ENCODE assay signal across 15 mouse cellular contexts in the genomic region with DNA sequence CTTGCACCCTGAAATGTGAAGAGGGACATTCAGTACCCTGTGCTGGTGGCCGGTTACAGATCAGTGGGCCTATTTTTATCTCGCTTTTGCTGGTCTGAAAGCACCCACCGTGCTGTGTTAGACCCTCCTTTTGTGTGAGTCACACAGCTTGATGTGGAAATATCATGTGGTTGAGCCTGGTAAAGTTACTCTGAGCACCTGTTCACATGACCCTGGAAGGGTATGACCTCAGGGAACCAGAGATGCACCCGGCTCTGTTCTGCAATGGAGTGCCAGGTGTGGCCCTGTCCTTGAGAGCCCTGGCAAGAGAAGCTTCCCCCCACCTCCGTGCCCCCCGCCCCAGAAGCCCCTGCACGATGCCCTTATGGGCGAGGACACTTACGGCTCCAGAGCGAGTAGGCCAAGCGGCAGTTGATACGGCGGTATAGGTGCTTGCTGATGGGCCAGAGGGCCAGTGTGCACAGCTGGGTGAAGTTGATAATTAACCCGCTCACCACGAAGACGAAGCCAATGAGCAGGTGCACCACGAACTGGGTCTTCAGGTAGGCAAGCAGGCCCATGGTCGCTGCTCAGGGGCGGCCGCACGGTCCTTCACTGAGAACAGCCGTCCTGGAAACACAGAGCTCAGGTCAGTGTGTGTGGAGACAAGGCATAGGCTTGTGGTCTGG. TPM values are rescaled to one million over a fixed set of nuclear protein-coding genes. Genes with fewer than 3 reads are reported as not detected.
DNase-seq lines count a peak whose midpoint lies in the region; ATAC-seq and TF ChIP-seq lines count a peak whose summit lies in the region.
"Had no signal": no experiment of that assay in that cellular context is flagged by ENCODE, and none has a peak within 500 bp of the region (broad histone marks: within the 10 kb centered on the region; RNA-seq: fewer than 3 reads in every experiment).

No protein-coding gene starts in this region.

- no peaks in the 10 kb centered on the region for H3K4me1 ChIP-seq in lung, embryonic 16.5 days (replicated peaks; ENCODE audit: control insufficient read depth, insufficient read depth, low read length)
- no peaks in the 10 kb centered on the region for H3K4me1 ChIP-seq in stomach, embryonic 16.5 days (ENCODE audit: control insufficient read depth, insufficient read depth, low read length)
- peaks cover 36% of the 10 kb centered on the region for H3K4me1 ChIP-seq in cerebellum, adult 2 months (ENCODE audit: control insufficient read depth, insufficient read depth, low read length)
- H3K4me1 ChIP-seq: neural tube, embryonic 12.5 days had no signal

- H3K9ac ChIP-seq in lung, embryonic 16.5 days (ENCODE audit: low read length): no peak overlapping the region
- H3K9ac ChIP-seq in stomach, embryonic 16.5 days (ENCODE audit: low read length): no peak overlapping the region
- H3K9ac ChIP-seq: liver, embryonic 13.5 days; neural tube, embryonic 12.5 days had no signal

- no peak overlapping the region for H3K27ac ChIP-seq in lung, embryonic 16.5 days (ENCODE audit: low read length)
- no peak overlapping the region for H3K27ac ChIP-seq in stomach, embryonic 16.5 days (ENCODE audit: low read length)
- H3K27ac ChIP-seq in cerebellum, adult 2 months (ENCODE audit: insufficient read depth, low read length): no peak overlapping the region
- H3K27ac ChIP-seq: heart, adult 2 months; liver, embryonic 13.5 days; neural tube, embryonic 12.5 days had no signal

- H3K4me2 ChIP-seq in lung, embryonic 16.5 days (ENCODE audit: low read depth, low read length): no peak overlapping the region
- H3K4me2 ChIP-seq in stomach, embryonic 16.5 days (ENCODE audit: low read depth, low read length): no peak overlapping the region
- H3K4me2 ChIP-seq: liver, embryonic 13.5 days; neural tube, embryonic 12.5 days had no signal

- ATAC-seq in lung, embryonic 16.5 days (ENCODE audit: low read depth): peak; percentile 18; the same call in 1 of the 2 replicates
- ATAC-seq in stomach, embryonic 16.5 days (ENCODE audit: insufficient read depth, low FRiP score): peak; percentile 74
- ATAC-seq: CD4-positive, CD25-positive, alpha-beta regulatory T cell, adult 4 months; hindbrain, embryonic 16.5 days had no signal

- H3K9me3 ChIP-seq in lung, embryonic 16.5 days (ENCODE audit: control insufficient read depth, low read length): no peaks in the 10 kb centered on the region
- no peaks in the 10 kb centered on the region for H3K9me3 ChIP-seq in stomach, embryonic 16.5 days (replicated peaks; ENCODE audit: control insufficient read depth, low read length)
- H3K9me3 ChIP-seq: liver, embryonic 13.5 days; neural tube, embryonic 12.5 days had no signal

- H3K36me3 ChIP-seq in lung, embryonic 16.5 days (ENCODE audit: control insufficient read depth, insufficient read depth, low read length): peaks cover 19% of the 10 kb centered on the region
- H3K36me3 ChIP-seq in stomach, embryonic 16.5 days (ENCODE audit: control insufficient read depth, insufficient read depth, low read length): peaks cover 18% of the 10 kb centered on the region; the same call in 1 of the 2 replicates

- no peak overlapping the region for H3K4me3 ChIP-seq in lung, embryonic 16.5 days (ENCODE audit: low read length)
- no peak overlapping the region for H3K4me3 ChIP-seq in stomach, embryonic 16.5 days (replicated peaks; ENCODE audit: low read length)
- H3K4me3 ChIP-seq in cerebellum, adult 2 months (replicated peaks; ENCODE audit: insufficient read depth, low read depth, low read length): no peak overlapping the region
- H3K4me3 ChIP-seq: heart, adult 2 months; liver, embryonic 13.5 days; neural tube, embryonic 12.5 days had no signal

- no peak for DNase-seq in lung, postnatal 10 days
- DNase-seq in kidney, adult 18-20 months: peak; percentile 57
- DNase-seq in kidney, postnatal 25 days: peak; percentile 55 to 75
- no peak for DNase-seq in cerebellum, adult 2 months
- DNase-seq in cerebellum, postnatal 36 days: no peak
- DNase-seq: adrenal gland, postnatal 14 days; heart, adult 2 months; heart, postnatal 14 days; liver, embryonic 13.5 days; midbrain, embryonic 14.5 days had no signal

- H3K27me3 ChIP-seq in lung, embryonic 16.5 days (ENCODE audit: control insufficient read depth, insufficient read depth, low read depth, low read length): no peaks in the 10 kb centered on the region
- no peaks in the 10 kb centered on the region for H3K27me3 ChIP-seq in stomach, embryonic 16.5 days (ENCODE audit: control insufficient read depth, insufficient read depth, low read length)
- no peaks in the 10 kb centered on the region for H3K27me3 ChIP-seq in cerebellum, adult 2 months (ENCODE audit: control insufficient read depth, insufficient read depth, low read length)
- H3K27me3 ChIP-seq: liver, embryonic 13.5 days; neural tube, embryonic 12.5 days had no signal

- TF ChIP-seq POLR2A in cerebellum, adult 2 months (IDR thresholded peaks at IDR 0.05; ENCODE audit: borderline replicate concordance, insufficient read depth, low read length): no peak

- WGBS in lung, embryonic 16.5 days: 70% methylated on average over 22 of the region's 22 CpGs
- 71% methylated on average over 22 of the region's 22 CpGs for WGBS in stomach, embryonic 16.5 days
- 91% methylated on average over 22 of the region's 22 CpGs for WGBS in cerebellum, adult 2 months

- no peak for TF ChIP-seq CTCF in cerebellum, adult 2 months (IDR thresholded peaks at IDR 0.05; ENCODE audit: borderline replicate concordance, insufficient read depth, low read depth, low read length)

RNA-seq across cellular contexts. Expression of a gene that starts 43.2 kb away (rescaled TPM):
- polyA plus RNA-seq in lung, embryonic 16.5 days (2015; fragmentation: Nextera tagmentation; extraction: Ambion mirVana): 5.0 and 7.9 TPM in 2 replicates
- 3.4 and 4.7 TPM in 2 replicates for polyA plus RNA-seq in stomach, embryonic 16.5 days (2015; fragmentation: Nextera tagmentation; extraction: Ambion mirVana)
- polyA plus RNA-seq in cerebellum, adult 2 months (2012; rRNA removed): 74.3 and 75.0 TPM in 2 replicates

Comparison
In these comparisons a context has a peak if more than half of its experiments do, and no peak if none do; other contexts are left out.
1. DNase-seq: peak in kidney, adult 18-20 months (single experiment) and kidney, postnatal 25 days (2 of 2); none in lung, postnatal 10 days (single experiment), cerebellum, adult 2 months (0 of 2) and cerebellum, postnatal 36 days (0 of 2).